Mouse (Mus musculus) cerebellum, postnatal 4 days (tissue): ENCODE data around the gene Sfxn5.

Experiments
- DNase-seq, 2 experiments: peaks; one replicate each; pipeline ENCODE4 v3.0.0; 2022; ENCODE audit warnings: low spot score in 2 of 2, mixed read lengths in 1 of 2

The Sfxn5 gene

DNA sequence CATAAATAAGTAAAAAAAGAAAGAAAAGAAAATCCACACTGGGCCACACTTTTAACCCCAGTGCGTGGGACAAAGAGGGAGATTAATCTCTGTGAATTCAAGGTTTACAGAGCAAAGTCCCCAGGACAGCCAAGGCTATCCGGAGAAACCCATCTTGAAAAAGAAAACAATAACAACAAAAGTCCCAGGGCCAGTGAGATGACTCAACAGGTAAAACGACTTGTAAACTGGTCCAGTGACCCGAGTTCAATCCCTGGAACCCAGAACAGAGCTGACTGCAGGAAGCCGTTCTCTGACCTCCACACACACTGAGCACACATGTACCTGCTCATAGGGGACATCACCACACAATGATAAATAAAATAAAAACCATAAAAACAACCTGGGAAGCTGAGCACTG, 31.2 kb upstream of the Sfxn5 start:
- DNase-seq = no peak

DNA sequence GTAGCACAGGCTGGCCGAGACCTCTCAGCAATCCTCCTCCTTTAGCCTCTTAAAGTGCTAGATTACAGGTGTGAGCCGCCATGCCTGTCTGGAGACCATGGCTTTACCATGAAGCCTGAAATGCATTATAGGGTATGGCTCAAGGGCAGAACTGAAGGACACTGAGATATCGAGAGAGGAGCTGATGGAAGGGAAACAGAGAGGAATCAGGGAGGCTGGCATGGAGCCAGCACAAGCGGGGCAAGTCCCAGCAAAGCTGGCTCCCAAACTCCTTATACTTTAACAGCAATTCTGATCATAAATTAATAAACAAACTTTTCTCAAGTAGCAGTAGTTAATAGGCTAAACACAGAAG, 30.7 kb upstream of the Sfxn5 start:
- no peak for DNase-seq

DNA sequence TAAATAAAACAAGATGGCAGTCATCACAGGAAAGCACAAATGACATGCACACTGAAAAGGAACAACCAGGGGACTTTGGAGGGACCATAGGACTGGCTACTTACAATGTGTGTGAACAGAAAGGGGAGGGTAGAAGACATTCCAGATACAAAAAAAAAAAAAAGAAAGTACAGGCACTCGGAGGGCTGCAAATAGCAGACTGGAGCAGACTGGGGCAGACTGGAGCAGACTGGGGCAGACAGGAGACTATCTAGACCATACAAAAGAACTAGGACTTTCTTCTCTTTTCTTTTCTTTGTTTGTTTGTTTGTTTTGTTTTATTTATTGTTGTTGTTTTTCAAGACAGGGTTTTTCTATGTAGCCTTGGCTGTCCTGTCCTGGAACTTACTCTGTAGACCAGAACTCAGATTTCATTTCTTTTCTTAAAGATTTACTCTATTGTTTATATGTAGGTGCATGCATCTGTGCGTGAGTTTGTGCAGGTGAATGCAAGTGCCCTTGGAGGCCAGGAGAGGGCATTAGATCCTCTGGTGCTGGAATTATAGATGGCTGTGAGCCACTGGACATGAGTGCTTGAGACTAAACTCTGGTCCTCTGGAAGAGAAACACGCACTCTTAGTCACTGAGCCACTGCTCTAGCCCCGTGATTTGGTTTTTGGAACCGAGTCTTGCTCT, 30.1 kb upstream of the Sfxn5 start:
- no peak for DNase-seq

DNA sequence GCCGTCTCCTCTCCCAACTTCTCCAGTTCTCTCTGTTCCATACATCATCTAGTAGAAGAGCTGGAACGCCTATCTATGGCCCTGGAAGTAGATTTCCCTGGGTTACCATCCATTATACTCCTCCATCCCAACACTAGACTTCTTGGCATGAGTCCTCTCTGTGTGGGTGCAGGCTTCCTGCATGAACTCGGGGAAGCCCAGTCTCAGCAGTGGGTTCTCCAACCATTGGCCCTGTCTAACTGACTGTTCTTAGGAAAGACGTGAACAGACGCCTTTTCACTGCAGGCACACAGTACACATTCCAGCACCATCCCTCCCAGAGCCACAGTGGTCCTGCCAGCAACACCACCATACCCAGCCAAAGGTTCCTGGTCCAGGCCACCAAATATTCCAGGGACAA, 29.4 kb upstream of the Sfxn5 start:
- DNase-seq = no peak

DNA sequence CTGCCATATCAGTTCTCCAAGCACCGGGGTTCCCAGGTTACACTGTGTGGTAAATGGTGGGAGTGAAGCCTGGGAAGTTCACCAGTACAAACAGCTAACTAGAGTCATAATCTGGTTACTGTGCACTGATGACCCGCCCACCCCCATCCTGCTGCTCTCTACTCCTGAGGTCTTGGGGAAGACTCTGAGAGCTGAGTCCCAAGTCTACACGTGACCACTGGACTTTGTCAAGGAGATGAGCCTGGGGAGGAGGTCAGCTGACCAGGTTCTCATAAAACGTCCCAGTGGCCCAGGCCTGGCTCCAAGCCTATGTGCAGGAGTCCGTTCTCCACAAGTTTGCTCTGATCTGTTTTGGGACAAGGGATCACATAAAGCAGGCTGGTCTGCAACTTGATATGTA, 27.1 kb upstream of the Sfxn5 start:
- no peak for DNase-seq

DNA sequence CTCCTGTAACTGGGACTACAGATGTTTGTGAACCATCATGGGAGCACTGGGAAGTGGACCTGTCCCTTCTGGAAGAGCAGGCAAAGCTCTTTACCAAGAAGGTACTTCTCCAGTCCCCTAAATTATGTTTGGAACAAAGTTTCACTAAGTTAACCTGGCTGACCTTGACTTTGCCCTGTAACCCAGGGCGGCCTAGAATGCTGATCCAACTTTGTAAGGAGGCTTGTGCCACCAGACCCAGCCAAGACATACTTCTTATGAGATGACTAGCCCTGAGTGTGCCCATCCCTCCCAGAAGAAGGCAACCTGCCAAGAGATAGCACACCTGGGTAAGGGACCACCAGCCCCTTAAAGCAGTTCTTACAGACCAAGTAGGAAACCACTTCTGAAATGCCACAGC, 25.7 kb upstream of the Sfxn5 start:
- no peak for DNase-seq

DNA sequence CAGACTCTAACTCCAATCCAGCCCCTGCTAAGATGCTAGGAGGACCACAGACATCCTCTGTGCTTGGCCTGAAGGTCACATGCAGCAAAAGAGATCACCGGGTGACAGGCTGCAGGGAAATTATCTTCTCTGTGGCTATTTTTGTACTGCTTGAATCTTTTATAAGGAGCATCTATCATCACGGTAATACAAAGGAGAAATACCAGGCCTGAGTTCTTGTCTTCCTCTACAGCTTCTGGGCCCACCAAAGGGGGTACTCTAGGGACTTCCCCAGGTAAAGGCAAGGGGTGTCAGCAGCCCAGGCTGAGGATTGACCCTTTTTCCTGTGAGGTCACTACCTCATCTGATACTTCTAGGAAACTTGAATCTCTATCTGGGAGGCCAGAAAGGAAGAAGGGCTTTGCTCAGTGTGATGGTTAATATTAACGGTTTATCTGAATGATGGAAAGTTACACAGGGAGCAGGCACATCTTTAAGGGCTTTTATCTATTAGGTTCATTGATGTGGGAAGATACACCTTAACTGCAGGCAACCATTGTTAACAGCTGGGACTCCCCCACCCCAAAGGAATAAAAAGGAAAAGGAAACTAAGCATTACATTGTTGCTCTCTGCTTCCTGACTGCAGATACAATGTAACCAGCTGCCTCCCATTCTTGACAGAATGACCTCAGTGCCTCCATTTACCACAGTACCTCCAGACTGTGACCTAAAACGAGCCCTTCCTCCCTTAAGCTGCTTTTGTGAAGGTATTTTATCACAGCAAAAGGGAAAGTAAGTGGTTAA, 23.7 kb upstream of the Sfxn5 start:
- DNase-seq = no peak

DNA sequence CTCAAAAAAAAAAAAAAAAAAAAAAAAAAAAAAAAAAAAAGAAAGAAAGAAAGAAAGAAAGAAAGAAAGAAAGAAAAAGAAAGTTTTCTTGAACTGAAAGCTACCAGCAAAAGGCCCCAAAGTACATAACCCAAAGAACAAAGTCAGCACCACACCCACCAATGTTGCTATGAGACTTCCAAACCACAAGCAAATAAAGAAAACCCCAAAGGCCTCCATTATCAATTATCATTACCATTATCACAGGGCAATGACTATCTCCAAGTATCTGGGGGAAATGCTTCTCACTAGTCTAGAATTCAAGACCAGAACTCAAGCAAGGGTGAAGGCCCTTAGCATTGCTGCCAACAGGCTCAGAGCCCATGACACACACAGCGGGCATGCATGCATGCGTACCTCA, 22.5 kb upstream of the Sfxn5 start:
- DNase-seq = no peak

DNA sequence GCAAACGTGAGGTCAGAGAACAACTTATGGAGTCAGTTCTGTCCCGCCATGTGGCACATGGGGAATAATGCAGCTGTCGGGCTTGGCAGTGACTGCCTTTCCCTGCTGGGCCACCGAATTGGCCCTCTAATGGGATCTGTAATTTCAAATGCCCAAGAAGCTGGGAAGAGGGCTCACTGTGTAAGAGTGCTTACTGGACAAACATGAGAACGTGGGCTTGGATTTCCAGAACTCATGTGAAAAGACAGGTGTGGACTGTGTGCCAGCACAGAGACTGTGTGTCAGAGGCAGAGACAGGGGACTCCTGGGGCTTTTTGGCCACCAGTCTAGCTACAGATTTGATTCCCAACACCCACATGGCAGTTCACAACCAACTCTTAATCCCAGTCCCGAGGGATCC, 21.5 kb upstream of the Sfxn5 start:
- peak in 1 of 2 experiments; percentile 53 for DNase-seq

DNA sequence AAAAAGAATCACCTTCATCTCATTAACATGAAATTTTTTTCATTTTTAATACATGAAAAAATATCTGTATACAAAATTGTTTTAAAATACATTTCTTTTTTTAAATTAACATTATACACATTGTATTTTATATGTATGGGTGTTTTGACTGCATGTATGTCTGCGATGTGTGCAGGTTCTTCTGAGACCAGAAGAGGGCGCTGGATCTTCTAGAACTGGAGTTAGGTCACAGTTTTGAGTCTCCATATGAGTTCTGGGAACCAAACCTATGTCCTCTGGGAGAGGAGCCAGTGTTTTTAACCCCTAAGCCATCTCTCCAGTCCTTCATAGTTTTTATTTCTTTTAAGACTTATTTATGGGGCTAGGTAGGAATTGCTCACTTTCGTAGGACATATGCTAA, 20.5 kb upstream of the Sfxn5 start:
- DNase-seq = no peak

DNA sequence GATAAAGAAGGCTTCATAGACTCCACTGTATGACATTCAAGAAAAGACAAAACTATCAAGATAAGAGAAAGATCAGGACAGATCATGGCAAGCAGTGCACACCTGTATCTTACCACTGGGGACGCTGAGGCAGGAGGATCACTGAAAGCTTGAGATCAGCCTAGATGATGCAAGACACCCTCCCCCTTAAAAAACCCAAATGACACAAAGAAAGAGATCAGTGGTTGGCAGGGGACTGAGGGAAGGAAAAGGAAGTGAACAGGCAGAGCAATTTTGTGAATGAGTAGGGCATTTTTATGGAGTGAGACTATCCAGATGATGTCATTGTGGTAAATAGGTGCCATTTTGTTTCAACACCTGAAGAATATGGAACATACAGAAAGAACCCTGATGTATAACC, 16.9 kb upstream of the Sfxn5 start:
- no peak for DNase-seq

DNA sequence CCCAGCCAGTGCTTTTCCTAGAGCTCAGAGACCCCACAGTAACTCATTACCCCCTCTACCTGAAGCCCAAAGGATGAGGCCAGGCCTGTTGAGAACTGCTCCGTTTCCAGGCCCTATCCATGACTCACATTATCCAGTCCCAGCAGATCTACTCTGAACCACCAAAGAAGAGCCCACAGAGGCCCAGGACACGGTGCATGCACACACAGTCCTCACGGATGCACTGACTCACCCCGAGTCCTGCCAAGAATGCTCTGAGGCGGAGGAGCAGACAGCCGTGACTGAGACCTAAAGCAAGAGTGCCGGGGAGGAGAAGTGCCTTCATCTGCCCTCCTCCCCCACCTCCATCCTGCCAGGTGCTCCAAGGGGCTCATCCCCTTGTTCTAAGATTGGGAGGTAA, 16.0 kb upstream of the Sfxn5 start:
- no peak for DNase-seq

DNA sequence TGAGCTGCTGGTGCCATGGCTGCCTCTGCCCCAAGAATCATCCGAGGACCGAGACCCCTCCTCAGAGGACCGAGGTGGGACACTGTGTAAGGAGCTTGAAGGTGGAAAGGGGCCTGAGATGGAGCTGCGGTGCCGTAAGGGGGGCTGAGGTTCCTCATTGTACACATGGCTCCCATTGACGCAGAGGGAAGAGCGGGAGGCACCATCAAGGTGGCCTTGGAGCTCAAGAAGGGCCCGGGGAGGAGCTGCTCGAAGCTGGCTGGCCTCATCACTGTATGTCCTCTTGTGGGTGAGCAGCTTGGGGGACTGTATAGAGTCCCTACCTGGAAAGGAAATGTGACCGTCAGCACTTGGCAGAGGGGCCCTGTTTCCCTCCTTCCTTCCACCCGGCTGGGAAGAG, 14.9 kb upstream of the Sfxn5 start:
- no peak for DNase-seq

DNA sequence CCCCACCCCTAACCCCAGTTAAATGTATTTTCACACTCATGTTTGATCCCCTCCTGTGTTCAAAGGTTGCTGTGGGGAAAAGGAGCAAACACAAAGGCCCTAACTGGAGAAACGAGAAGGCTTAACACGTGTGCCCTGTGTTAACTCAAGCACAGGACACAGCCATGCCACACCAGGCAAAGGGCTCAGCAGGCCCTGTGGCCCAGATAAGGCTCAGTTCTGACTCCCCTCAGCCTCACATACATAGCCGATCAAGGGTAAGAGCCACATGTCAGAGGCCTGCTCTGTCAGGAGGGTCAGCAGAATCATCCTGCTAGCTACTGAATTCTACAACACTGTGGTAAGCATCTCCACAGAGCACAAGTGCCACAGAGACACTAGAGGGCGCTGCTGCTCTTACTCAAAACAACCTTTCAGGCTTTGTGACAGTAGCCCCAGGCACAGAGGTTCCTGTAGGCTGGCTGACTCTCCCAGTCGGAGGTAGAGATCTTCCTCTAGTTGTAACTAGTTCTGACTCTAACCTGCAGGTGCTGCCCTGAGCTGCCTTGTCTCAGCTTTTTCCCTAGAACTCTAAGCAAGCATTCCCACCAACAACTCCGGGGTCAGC, 12.9 kb upstream of the Sfxn5 start:
- peak; percentile 74 to 85 for DNase-seq

DNA sequence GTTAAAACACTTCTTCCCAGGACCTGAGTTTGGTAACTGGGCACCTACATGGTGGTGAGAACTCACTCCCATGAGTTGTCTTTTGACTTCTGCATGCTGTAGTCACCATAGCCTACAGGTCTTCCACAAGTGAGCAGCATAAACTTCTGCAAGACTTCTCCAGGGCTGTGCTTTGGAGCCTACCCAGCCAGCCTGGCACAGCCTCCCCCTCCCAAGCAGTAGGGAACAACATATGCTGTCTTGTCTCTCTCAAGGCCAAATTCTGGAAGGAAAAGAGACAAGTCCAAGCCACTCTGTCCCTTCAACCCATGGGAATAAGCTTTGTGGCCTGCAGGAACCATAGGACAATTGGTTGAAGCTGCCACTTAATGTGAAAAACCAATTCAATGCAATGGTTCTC, 11.7 kb upstream of the Sfxn5 start:
- no peak for DNase-seq

DNA sequence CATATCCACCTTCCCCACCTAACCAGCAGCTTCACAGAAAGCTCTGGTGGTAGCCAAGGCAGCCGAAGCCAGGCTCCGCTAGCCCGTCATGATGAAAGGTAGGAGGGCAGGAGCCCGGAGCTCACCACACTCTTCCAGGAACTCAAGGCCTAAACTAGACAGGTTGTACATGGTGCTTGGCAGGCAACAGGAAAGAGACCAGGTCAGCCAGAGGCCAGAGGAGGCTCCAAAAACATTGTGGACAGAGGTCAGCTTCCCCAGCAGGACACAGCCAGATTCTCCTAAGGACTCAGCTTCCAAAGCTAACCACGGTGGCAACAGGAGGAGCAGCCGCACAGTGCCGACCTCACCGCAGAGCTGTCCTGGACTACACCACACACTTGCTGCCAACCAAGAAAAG, 9.8 kb upstream of the Sfxn5 start:
- DNase-seq = no peak

DNA sequence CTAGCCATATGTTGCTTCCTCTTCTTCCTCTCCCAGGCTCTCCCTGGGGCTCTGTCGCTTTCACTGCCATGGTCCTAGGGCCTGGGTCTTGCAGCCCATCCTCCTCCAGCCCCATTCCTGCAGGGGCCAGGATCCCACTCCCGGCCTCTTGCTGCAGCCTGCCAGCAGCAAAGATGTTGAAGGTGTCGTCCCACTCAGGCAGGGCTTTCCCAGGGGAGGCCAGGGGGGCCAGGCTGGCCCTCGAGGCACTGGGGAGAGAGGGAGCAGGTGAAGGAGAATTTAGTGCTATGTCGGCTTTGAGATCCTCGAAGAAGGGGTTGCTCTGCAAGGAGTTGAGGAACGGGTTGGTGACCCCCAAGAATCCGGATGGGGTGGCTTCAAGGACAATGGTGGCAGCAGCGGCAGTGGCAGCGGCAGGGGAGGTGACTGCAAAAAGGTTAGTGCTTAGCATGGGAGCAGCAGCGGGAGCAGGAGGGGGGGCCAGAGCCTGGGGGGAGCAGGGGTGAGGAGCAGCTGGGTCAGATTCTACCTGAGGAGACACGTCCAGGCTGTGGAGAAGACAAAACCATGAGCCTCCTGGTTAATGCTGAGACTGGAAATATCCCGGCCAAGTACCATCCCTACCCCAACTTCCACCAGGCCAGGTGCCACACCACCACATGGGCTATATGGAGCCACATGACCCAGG, 8.7 kb upstream of the Sfxn5 start:
- DNase-seq = no peak

DNA sequence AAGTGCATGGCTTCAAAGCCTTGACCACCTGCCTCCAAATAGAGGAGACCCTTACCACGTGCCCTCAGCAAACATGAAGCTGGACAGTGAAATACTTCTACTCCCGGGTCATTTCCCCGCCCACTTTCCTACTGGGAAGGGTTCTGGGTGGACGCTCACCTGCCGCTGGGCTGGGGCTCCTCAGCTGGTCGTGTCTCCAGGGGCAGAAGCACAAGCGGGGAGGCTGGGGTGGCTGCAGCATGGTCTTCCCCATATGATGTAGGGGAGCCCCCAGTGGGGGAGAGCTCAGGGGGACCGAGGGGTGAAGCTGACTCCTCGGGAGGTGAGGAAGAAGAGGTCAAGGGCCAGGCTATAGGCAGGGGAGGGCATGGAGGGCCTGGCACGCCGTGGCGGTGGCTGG, 7.0 kb upstream of the Sfxn5 start:
- DNase-seq = no peak

DNA sequence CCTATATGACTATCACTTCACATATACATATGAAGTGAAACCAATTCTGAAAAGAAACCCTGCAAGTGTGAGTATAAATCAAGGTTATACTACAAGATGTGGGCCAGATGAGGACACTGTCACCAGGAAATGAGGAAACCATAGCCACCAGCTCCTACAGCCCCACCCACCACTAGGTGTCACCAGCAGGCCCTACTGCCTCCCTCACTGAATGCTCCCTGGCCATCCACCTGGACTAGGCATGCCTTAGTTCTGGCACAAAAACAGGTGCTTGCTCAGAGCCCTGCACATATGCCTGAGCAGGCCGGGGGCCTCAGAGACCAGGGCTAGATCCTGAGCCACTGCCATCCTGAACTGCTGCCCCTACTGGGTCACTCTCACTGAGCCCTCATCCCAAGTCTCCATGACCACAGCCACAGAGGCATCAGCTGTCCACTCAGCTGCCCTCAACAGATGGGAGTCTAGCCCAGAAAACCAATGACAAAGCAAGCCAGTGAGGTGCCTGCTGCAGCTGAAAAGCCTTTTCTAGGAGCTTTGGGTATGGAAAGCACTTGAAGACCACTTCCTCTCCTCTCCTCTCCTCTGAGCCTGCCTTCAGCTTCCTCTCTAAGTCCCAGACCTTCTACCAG, 6.2 kb upstream of the Sfxn5 start:
- DNase-seq = peak in 1 of 2 experiments; percentile 37

DNA sequence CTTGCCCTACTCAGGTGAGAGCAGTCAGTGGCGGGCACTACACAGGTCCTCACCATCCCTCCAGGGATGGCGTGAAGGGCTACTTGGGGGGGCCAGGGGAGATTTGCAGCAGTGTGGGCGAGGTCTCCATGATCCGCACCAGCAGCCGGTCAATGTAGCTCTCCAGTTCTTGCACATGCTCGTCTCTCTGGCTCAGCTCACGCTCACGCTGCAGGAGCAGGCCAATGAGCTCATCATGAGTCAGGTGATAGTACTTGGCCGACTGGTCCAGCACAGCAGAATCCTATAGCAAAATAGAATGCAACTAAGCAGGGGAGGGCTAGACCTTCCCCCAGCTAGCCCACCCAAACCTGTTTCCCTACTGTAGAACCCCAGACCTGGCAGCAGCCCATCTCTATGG, 3.7 kb upstream of the Sfxn5 start:
- DNase-seq = no peak

DNA sequence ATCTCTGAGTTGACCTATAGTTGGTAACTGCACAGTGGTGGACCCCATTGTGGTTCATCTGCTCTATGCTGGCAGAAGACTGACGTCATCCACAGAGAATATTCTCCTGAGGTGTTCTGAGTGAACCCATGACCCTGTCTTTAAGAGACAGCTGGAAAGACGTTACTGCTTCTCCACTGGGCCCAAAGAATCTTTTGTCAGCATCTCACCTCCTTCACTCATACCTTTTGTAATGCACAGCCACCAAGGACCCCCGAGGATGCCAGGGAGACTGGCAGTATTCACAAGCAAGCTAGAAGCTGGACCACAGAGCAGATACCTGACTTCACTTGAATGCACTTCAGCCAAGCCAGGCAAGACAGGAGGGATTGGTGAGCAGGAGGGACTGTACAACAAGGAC, 2.1 kb upstream of the Sfxn5 start:
- no peak for DNase-seq

DNA sequence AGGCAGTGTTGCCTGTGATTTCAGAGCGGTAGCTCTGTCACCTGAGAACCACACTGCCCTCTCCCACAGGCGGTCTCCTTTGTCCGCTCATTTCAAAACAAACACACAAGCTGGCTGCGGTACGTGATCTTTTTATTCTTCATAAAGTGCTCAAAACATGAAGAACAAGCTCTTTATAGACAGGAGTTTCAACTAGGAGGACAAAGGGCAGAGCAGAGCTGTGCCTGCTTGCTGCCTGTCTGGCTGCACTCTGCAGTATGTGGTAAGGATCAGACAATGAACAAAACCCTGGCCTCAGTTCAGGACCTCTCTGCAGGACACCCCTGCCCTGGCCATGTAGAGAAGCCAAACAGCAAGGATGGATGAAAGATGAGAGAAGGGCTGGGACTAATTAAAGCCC, 1.6 kb upstream of the Sfxn5 start:
- no peak for DNase-seq
